Mouse (Mus musculus): ENCODE results near the gene Kcnip1. TPM values are rescaled to one million over a fixed set of nuclear protein-coding genes. Genes with fewer than 3 reads are reported as not detected.

Gene Kcnip1
- total and polyA plus RNA-seq, 3 experiments = 0.04 to 0.17 TPM; not detected in 1

GRCm38 (mm10) chr11:33816020-33816419 is 176.9 kb downstream of the Kcnip1 start:
- no peak for DNase-seq (ENCODE audit: extremely low read depth)
- TF ChIP-seq POLR2A (IDR thresholded peaks at IDR 0.05; ENCODE audit: low read depth, low read length) = no peak
- TF ChIP-seq MAZ (IDR thresholded peaks at IDR 0.05; ENCODE audit: low read depth, low read length) = no peak
- TF ChIP-seq PAX5 (IDR thresholded peaks at IDR 0.05; ENCODE audit: low read length) = no peak
- TF ChIP-seq UBTF (IDR thresholded peaks at IDR 0.05; ENCODE audit: low read depth, low read length) = no peak
- no peak for TF ChIP-seq EP300 (IDR thresholded peaks at IDR 0.05; ENCODE audit: low read length)
- TF ChIP-seq JUN (IDR thresholded peaks at IDR 0.05; ENCODE audit: insufficient read depth, low read depth, low read length) = no peak
- no peak for TF ChIP-seq MYC (IDR thresholded peaks at IDR 0.05; ENCODE audit: low read depth, low read length)
- no peak for TF ChIP-seq ZMIZ1 (IDR thresholded peaks at IDR 0.05; ENCODE audit: low read depth, low read length)
- no peak for TF ChIP-seq NELFE (IDR thresholded peaks at IDR 0.05; ENCODE audit: low read depth, low read length)
- no peak for TF ChIP-seq MEF2A (IDR thresholded peaks at IDR 0.05; ENCODE audit: borderline replicate concordance, low read depth, low read length)
- TF ChIP-seq SMC3 (IDR thresholded peaks at IDR 0.05; ENCODE audit: low read depth, low read length) = no peak
- no peak for TF ChIP-seq CHD2 (IDR thresholded peaks at IDR 0.05; ENCODE audit: low read length)
- no peak for TF ChIP-seq POLR2AphosphoS2 (IDR thresholded peaks at IDR 0.05; ENCODE audit: low read depth, low read length)
- no peak for TF ChIP-seq ZKSCAN1 (IDR thresholded peaks at IDR 0.05; ENCODE audit: borderline replicate concordance, low read depth, low read length)
- TF ChIP-seq ETS1 (conservative IDR thresholded peaks at IDR 0.05; ENCODE audit: low read depth, low read length) = no peak
- TF ChIP-seq RAD21 (IDR thresholded peaks at IDR 0.05; ENCODE audit: low read depth, low read length) = no peak
- no peak overlapping the region for H3K4me3 ChIP-seq (replicated peaks in 1 of 3; ENCODE audit: low read depth in 2 of 3, low read length in 2 of 3, poor library complexity in 1 of 3)
- no peak overlapping the region for H3K4me2 ChIP-seq (ENCODE audit: insufficient read depth, low read depth, poor library complexity, severe bottlenecking)
- peaks cover 86% of the 10 kb centered on the region for H3K27me3 ChIP-seq (replicated peaks)
- in situ Hi-C loops (cut with MboI; ENCODE audit: low pct_ligation_motif_present, low pct_unique_long_range_greater_than_20kb, low sequenced_read_pairs) = no loop called here
- no peaks in the 10 kb centered on the region for H3K36me3 ChIP-seq (replicated peaks in 1 of 2; ENCODE audit: control insufficient read depth in 1 of 2, insufficient read depth in 1 of 2, low read length in 1 of 2)
- dilution Hi-C loops (cut with MboI; ENCODE audit: extremely low pct_ligation_motif_present, extremely low pct_unique_long_range_greater_than_20kb, low sequenced_read_pairs) = no loop called here
- peaks cover 0 to 2% of the 10 kb centered on the region in 2 experiments; a peak in 1 of 4 replicates for H3K4me1 ChIP-seq (ENCODE audit: control insufficient read depth in 1 of 2, insufficient read depth in 2 of 2)
- H3K27ac ChIP-seq (ENCODE audit: insufficient read depth, low read depth) = no peak overlapping the region
- no peaks in the 10 kb centered on the region for H3K79me2 ChIP-seq (replicated peaks; ENCODE audit: control insufficient read depth, extremely low read depth, insufficient read depth, poor library complexity, severe bottlenecking)
- no peak overlapping the region for H3K9ac ChIP-seq (ENCODE audit: insufficient read depth, low read depth)
- peaks cover 1% of the 10 kb centered on the region for H3K9me3 ChIP-seq (replicated peaks; ENCODE audit: low read length)

- no peaks in the 10 kb centered on the region for H3K4me1 ChIP-seq (ENCODE audit: control insufficient read depth in 1 of 2, insufficient read depth in 2 of 2)
- H3K79me2 ChIP-seq (replicated peaks; ENCODE audit: control insufficient read depth, extremely low read depth, insufficient read depth, poor library complexity, severe bottlenecking) = no peaks in the 10 kb centered on the region
- no peak overlapping the region for H3K4me3 ChIP-seq (replicated peaks in 1 of 3; ENCODE audit: low read depth in 2 of 3, low read length in 2 of 3, poor library complexity in 1 of 3)
- DNase-seq (ENCODE audit: extremely low read depth) = no peak
- in situ Hi-C loops (cut with MboI; ENCODE audit: low pct_ligation_motif_present, low pct_unique_long_range_greater_than_20kb, low sequenced_read_pairs) (no loop called here), dilution Hi-C loops (cut with MboI; ENCODE audit: extremely low pct_ligation_motif_present, extremely low pct_unique_long_range_greater_than_20kb, low sequenced_read_pairs) (no loop called here)
- no peak overlapping the region for H3K9ac ChIP-seq (ENCODE audit: insufficient read depth, low read depth)
- peaks cover 3% of the 10 kb centered on the region for H3K9me3 ChIP-seq (replicated peaks; ENCODE audit: low read length)
- H3K4me2 ChIP-seq (ENCODE audit: insufficient read depth, low read depth, poor library complexity, severe bottlenecking) = no peak overlapping the region
- TF ChIP-seq ZKSCAN1 (IDR thresholded peaks at IDR 0.05; ENCODE audit: borderline replicate concordance, low read depth, low read length) = no peak
- no peak for TF ChIP-seq POLR2AphosphoS2 (IDR thresholded peaks at IDR 0.05; ENCODE audit: low read depth, low read length)
- no peak for TF ChIP-seq ZMIZ1 (IDR thresholded peaks at IDR 0.05; ENCODE audit: low read depth, low read length)
- no peak for TF ChIP-seq RAD21 (IDR thresholded peaks at IDR 0.05; ENCODE audit: low read depth, low read length)
- TF ChIP-seq HCFC1 (IDR thresholded peaks at IDR 0.05; ENCODE audit: low read depth, low read length) = no peak
- no peak for TF ChIP-seq EP300 (IDR thresholded peaks at IDR 0.05; ENCODE audit: low read length)
- no peak for TF ChIP-seq BHLHE40 (IDR thresholded peaks at IDR 0.05; ENCODE audit: low read depth, low read length)
- TF ChIP-seq USF2 (conservative IDR thresholded peaks at IDR 0.05; ENCODE audit: low read depth, low read length) = no peak
- TF ChIP-seq TCF12 (IDR thresholded peaks at IDR 0.05; ENCODE audit: low read depth, low read length) = no peak
- TF ChIP-seq NELFE (IDR thresholded peaks at IDR 0.05; ENCODE audit: low read depth, low read length) = no peak
- TF ChIP-seq JUND (conservative IDR thresholded peaks at IDR 0.05; ENCODE audit: low read depth, low read length) = no peak
- TF ChIP-seq ELF1 (IDR thresholded peaks at IDR 0.05; ENCODE audit: low read depth, low read length) = no peak
- TF ChIP-seq CHD2 (IDR thresholded peaks at IDR 0.05; ENCODE audit: low read length) = no peak
- no peak for TF ChIP-seq CHD1 (IDR thresholded peaks at IDR 0.05; ENCODE audit: low read depth, low read length)
- no peak for TF ChIP-seq UBTF (IDR thresholded peaks at IDR 0.05; ENCODE audit: low read depth, low read length)
- no peak for TF ChIP-seq MEF2A (IDR thresholded peaks at IDR 0.05; ENCODE audit: borderline replicate concordance, low read depth, low read length)
- no peak for TF ChIP-seq RCOR1 (conservative IDR thresholded peaks at IDR 0.05; ENCODE audit: low read depth, low read length)
- no peak for TF ChIP-seq SIN3A (IDR thresholded peaks at IDR 0.05; ENCODE audit: low read length)
- no peak for TF ChIP-seq NRF1 (IDR thresholded peaks at IDR 0.05; ENCODE audit: low read depth, low read length)
- no peak for TF ChIP-seq USF1 (IDR thresholded peaks at IDR 0.05; ENCODE audit: low read depth, low read length)
- no peak overlapping the region for H3K27ac ChIP-seq (ENCODE audit: insufficient read depth, low read depth)
- H3K27me3 ChIP-seq (replicated peaks) = peaks cover 95% of the 10 kb centered on the region
- H3K36me3 ChIP-seq (replicated peaks in 1 of 2; ENCODE audit: control insufficient read depth in 1 of 2, insufficient read depth in 1 of 2, low read length in 1 of 2) = no peaks in the 10 kb centered on the region
Measured at GRCm38 (mm10) chr11:33810105-33810504, 182.8 kb downstream of the Kcnip1 start.
